Comparison of ENCODE assay signal across 10 mouse cellular contexts in genomic region chrX:140567711-140568407, GRCm38 (mm10). TPM values are rescaled to one million over a fixed set of nuclear protein-coding genes. Genes with fewer than 3 reads are reported as not detected.
DNase-seq lines count a peak whose midpoint lies in the region; ATAC-seq and TF ChIP-seq lines count a peak whose summit lies in the region.
"Had no signal": no experiment of that assay in that cellular context is flagged by ENCODE, and none has a peak within 500 bp of the region (broad histone marks: within the 10 kb centered on the region; RNA-seq: fewer than 3 reads in every experiment).

No protein-coding gene starts in this region.

- H3K4me3 ChIP-seq in midbrain, postnatal 0 days (ENCODE audit: low read depth, low read length), result no peak overlapping the region
- no peak overlapping the region for H3K4me3 ChIP-seq in midbrain, embryonic 16.5 days (ENCODE audit: low read depth, low read length)
- H3K4me3 ChIP-seq in liver, embryonic 14.5 days (ENCODE audit: insufficient read depth in 1 of 2, low read depth in 2 of 2, low read length in 2 of 2), result no peak overlapping the region
- H3K4me3 ChIP-seq: embryonic facial prominence, embryonic 15.5 days had no signal

- H3K9me3 ChIP-seq in midbrain, postnatal 0 days (ENCODE audit: low read length), result no peaks in the 10 kb centered on the region
- no peaks in the 10 kb centered on the region for H3K9me3 ChIP-seq in midbrain, embryonic 16.5 days (replicated peaks; ENCODE audit: control insufficient read depth, low read length, poor library complexity, severe bottlenecking)
- H3K9me3 ChIP-seq in liver, embryonic 14.5 days (ENCODE audit: control insufficient read depth, low read length), result no peaks in the 10 kb centered on the region
- H3K9me3 ChIP-seq: embryonic facial prominence, embryonic 15.5 days had no signal

- 81% methylated on average over 1 of the region's 1 CpGs for whole genome bisulfite sequencing in midbrain, postnatal 0 days
- WGBS in midbrain, embryonic 16.5 days, result 60% methylated on average over 1 of the region's 1 CpGs
- WGBS in liver, embryonic 14.5 days (ENCODE audit: insufficient replicate concordance), result 26% methylated on average over 1 of the region's 1 CpGs

- ATAC-seq in midbrain, postnatal 0 days (ENCODE audit: low FRiP score), result no peak
- no peak for ATAC-seq in midbrain, embryonic 16.5 days
- peak; percentile 13; the same call in 1 of the 2 replicates for ATAC-seq in liver, embryonic 14.5 days (ENCODE audit: insufficient read depth)
- ATAC-seq: activated CD4-positive, CD25-positive, alpha-beta regulatory T cell, adult 4 months had no signal

- H3K27me3 ChIP-seq in midbrain, postnatal 0 days (ENCODE audit: insufficient read depth, low read length), result peaks cover 19% of the 10 kb centered on the region; the same call in 1 of the 2 replicates
- H3K27me3 ChIP-seq in midbrain, embryonic 16.5 days (ENCODE audit: control insufficient read depth, insufficient read depth, low read depth, low read length), result peaks cover 2% of the 10 kb centered on the region
- no peaks in the 10 kb centered on the region; the same call in 1 of the 2 replicates for H3K27me3 ChIP-seq in liver, embryonic 14.5 days (ENCODE audit: control insufficient read depth, insufficient read depth, low read length)

- no peak overlapping the region for H3K9ac ChIP-seq in midbrain, postnatal 0 days (replicated peaks; ENCODE audit: low read length, poor library complexity, severe bottlenecking)
- no peak overlapping the region for H3K9ac ChIP-seq in midbrain, embryonic 16.5 days (ENCODE audit: low read depth, low read length)
- no peak overlapping the region for H3K9ac ChIP-seq in liver, embryonic 14.5 days (replicated peaks)
- H3K9ac ChIP-seq: embryonic facial prominence, embryonic 15.5 days had no signal

- peak; percentile 71 to 77 for DNase-seq in adrenal gland, adult (ENCODE audit: inconsistent age in 2 of 2, low spot score in 1 of 2)
- no peak for DNase-seq in adrenal gland, postnatal 25 days
- peak; percentile 17 for DNase-seq in midbrain, postnatal 0 days (ENCODE audit: low spot score)
- DNase-seq in liver, embryonic 14.5 days (ENCODE audit: low read depth in 3 of 3, low spot score in 3 of 3), result no peak
- peak; percentile 45 for DNase-seq in testis, postnatal 10 days (ENCODE audit: low spot score)
- DNase-seq in right cerebral cortex, postnatal 25 days, result no peak
- no peak for DNase-seq in embryo, embryonic 9.5 days (ENCODE audit: extremely low spot score)

- no peak overlapping the region for H3K27ac ChIP-seq in midbrain, postnatal 0 days (ENCODE audit: low read depth, low read length)
- H3K27ac ChIP-seq in midbrain, embryonic 16.5 days (ENCODE audit: low read length), result no peak overlapping the region
- no peak overlapping the region for H3K27ac ChIP-seq in liver, embryonic 14.5 days
- H3K27ac ChIP-seq: embryonic facial prominence, embryonic 15.5 days had no signal

- no peak overlapping the region for H3K4me2 ChIP-seq in midbrain, postnatal 0 days (ENCODE audit: low read depth, low read length, poor library complexity, severe bottlenecking)
- H3K4me2 ChIP-seq in midbrain, embryonic 16.5 days (ENCODE audit: low read length), result no peak overlapping the region
- no peak overlapping the region for H3K4me2 ChIP-seq in liver, embryonic 14.5 days (ENCODE audit: low read depth)
- H3K4me2 ChIP-seq: embryonic facial prominence, embryonic 15.5 days had no signal

- no peak for TF ChIP-seq CTCF in midbrain, postnatal 0 days (IDR thresholded peaks at IDR 0.05)
- TF ChIP-seq CTCF in liver, embryonic 14.5 days (IDR thresholded peaks at IDR 0.05; ENCODE audit: low read depth), result no peak

- no peaks in the 10 kb centered on the region for H3K36me3 ChIP-seq in midbrain, postnatal 0 days (ENCODE audit: insufficient read depth, low read length)
- H3K36me3 ChIP-seq in midbrain, embryonic 16.5 days (ENCODE audit: control insufficient read depth, insufficient read depth, low read length), result no peaks in the 10 kb centered on the region
- no peaks in the 10 kb centered on the region for H3K36me3 ChIP-seq in liver, embryonic 14.5 days (replicated peaks; ENCODE audit: control insufficient read depth, insufficient read depth, low read depth)
- H3K36me3 ChIP-seq: embryonic facial prominence, embryonic 15.5 days had no signal

- TF ChIP-seq EP300 in liver, embryonic 14.5 days (IDR thresholded peaks at IDR 0.05; ENCODE audit: low read depth), result peak; percentile 23; the same call in 1 of the 2 replicates

- H3K4me1 ChIP-seq in midbrain, postnatal 0 days (ENCODE audit: insufficient read depth, low read length), result no peaks in the 10 kb centered on the region
- no peaks in the 10 kb centered on the region for H3K4me1 ChIP-seq in midbrain, embryonic 16.5 days (ENCODE audit: control insufficient read depth, insufficient read depth, low read length)
- no peaks in the 10 kb centered on the region for H3K4me1 ChIP-seq in liver, embryonic 14.5 days (replicated peaks; ENCODE audit: control insufficient read depth in 2 of 2, insufficient read depth in 2 of 2, low read length in 1 of 2)
- H3K4me1 ChIP-seq: embryonic facial prominence, embryonic 15.5 days had no signal

RNA-seq across cellular contexts. Expression of gene Tsc22d3, which starts 32.6 kb away (rescaled TPM):
- total RNA-seq in adrenal gland, postnatal 25 days (2021), result 106 and 116 TPM in 2 replicates
- total RNA-seq in midbrain, postnatal 0 days (2014; rRNA removed), result 104 and 116 TPM in 2 replicates
- polyA plus RNA-seq in midbrain, postnatal 0 days (2015; fragmentation: Nextera tagmentation; extraction: Ambion mirVana), result 105 and 115 TPM in 2 replicates
- 127 and 133 TPM in 2 replicates for polyA plus RNA-seq in midbrain, embryonic 16.5 days (2015; fragmentation: Nextera tagmentation; extraction: Ambion mirVana)
- polyA plus RNA-seq in liver, embryonic 14.5 days (2012; rRNA removed), result 4.3 and 5.1 TPM in 2 replicates
- 10.6 TPM in 2 replicates for polyA plus RNA-seq in liver, embryonic 14.5 days (2014; fragmentation: Nextera tagmentation; extraction: Ambion mirVana)

Comparison
In these comparisons a context has a peak if more than half of its experiments do, and no peak if none do; other contexts are left out.
1. DNase-seq: peak in adrenal gland, adult (2 of 2), midbrain, postnatal 0 days (single experiment) and testis, postnatal 10 days (single experiment); none in adrenal gland, postnatal 25 days (single experiment), liver, embryonic 14.5 days (0 of 3), right cerebral cortex, postnatal 25 days (single experiment) and embryo, embryonic 9.5 days (single experiment).